Mouse (Mus musculus): ENCODE data around the gene Ppp2r1b.

Ppp2r1b gene

GRCm38 (mm10) chr9:50836097-50836496, 9.0 kb upstream of the Ppp2r1b start:
- no peak for DNase-seq (ENCODE audit: low spot score in 2 of 2)

DNA sequence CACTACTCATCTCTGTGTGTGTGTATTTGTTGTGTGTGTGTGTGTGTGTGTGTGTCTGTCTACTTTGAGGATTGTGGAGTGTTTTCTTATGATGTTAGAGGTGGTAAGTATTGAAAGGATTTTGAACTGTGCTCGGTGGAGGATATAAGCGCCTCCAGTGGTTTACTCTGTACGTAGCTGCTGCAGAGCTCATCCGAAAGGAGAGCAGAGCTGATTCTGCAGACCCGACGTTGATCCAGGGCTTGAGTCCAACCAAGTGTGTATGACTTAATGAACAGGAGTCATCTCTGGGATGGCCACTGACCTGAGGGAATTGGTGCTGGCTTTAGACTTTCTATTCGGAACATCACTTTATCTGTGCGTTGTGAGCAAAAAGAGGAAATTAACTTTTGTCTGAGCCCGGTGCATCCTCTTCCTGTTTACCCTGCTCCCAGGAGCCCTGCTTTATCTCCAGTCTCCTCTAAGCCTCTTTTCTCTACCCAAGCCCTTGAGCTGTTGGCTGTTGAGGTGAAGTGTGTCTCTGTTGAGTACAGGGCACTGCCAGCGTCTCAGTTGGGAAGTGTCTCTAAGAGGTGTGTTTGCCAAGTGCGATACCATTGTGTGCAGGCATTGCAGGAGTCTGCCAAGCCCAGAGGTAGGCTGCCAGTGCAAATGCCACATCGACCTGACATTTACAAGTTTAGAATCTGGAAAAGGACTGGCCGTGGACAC, 3.9 kb upstream of the Ppp2r1b start:
- DNase-seq (ENCODE audit: low spot score in 2 of 2), result no peak

- DNase-seq (ENCODE audit: low spot score in 2 of 2), result no peak
Measured at GRCm38 (mm10) chr9:50845547-50845946, 446 bp downstream of the Ppp2r1b start.

GRCm38 (mm10) chr9:50847133-50847532, 2.0 kb downstream of the Ppp2r1b start:
- DNase-seq (ENCODE audit: low spot score in 2 of 2), result no peak

GRCm38 (mm10) chr9:50847606-50848368, 2.7 kb downstream of the Ppp2r1b start:
- no peak for DNase-seq (ENCODE audit: low spot score in 2 of 2)

GRCm38 (mm10) chr9:50848821-50849220, 3.7 kb downstream of the Ppp2r1b start:
- no peak for DNase-seq (ENCODE audit: low spot score in 2 of 2)

DNA sequence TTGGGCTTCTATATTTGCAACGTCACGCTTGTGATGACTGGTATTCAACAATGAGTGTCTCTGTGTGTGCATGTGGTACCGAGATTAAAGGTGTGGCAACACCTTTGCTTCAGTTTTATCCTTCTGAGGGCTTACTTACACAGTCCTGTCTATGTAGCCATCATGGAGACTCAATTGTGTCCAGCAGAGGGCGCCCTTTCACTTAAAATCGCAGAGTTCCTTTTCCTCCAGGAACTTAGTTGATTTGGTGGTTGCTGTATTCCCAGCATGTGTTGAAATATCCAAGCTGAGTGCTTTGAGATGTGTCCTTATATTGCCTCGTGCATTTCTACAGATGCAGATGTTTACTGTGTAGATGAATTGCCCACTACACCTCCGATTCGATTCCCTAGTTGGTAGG, 4.1 kb downstream of the Ppp2r1b start:
- peak; percentile 62 to 96 for DNase-seq (ENCODE audit: low spot score in 2 of 2)

GRCm38 (mm10) chr9:50849755-50850154, 4.7 kb downstream of the Ppp2r1b start:
- DNase-seq (ENCODE audit: low spot score in 2 of 2), result no peak

GRCm38 (mm10) chr9:50850271-50850670, 5.2 kb downstream of the Ppp2r1b start:
- DNase-seq (ENCODE audit: low spot score in 2 of 2), result no peak

DNA sequence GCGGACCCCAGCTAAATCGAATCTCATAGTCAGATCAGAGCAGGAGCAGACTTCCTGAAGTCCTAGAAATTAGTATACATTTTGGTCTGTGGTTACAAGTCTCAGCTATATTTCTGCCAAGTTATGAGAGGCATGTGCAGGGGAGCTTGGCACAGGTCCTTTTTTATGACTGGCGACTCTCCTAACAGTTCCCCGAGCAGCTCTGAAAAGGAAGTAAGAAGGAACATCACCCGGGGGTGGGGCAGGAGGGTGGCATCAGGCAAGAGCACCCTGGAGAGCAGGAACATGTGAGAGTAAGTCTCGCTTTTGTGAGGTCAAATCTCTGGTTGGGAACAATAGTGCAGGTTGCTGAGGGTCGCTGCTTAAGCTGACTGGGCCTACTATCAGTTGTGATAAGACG, 5.6 kb downstream of the Ppp2r1b start:
- DNase-seq (ENCODE audit: low spot score in 2 of 2), result peak in 1 of 2 experiments; percentile 42

GRCm38 (mm10) chr9:50852634-50853349, 7.7 kb downstream of the Ppp2r1b start:
- no peak for DNase-seq (ENCODE audit: low spot score in 2 of 2)

DNA sequence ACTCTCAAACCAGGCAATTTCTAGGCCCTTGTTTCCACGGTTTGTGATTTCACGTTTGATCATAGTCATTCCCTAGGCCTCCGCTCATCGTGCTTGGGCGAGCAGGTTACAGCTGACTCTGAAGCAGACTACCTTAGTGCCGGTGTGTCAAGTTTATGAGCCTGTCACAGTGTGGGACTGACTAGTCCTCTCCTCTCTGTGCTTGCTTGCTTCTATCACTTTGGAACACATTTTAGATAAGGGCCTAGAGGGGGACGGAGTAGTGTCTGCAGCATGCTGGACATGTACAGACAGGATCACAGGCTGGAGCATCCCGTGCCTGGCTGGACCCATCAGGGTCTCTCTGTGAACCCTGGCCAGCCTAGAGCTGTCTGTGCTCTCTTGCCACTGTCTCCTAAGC, 9.3 kb downstream of the Ppp2r1b start:
- DNase-seq (ENCODE audit: low spot score in 2 of 2), result no peak

DNA sequence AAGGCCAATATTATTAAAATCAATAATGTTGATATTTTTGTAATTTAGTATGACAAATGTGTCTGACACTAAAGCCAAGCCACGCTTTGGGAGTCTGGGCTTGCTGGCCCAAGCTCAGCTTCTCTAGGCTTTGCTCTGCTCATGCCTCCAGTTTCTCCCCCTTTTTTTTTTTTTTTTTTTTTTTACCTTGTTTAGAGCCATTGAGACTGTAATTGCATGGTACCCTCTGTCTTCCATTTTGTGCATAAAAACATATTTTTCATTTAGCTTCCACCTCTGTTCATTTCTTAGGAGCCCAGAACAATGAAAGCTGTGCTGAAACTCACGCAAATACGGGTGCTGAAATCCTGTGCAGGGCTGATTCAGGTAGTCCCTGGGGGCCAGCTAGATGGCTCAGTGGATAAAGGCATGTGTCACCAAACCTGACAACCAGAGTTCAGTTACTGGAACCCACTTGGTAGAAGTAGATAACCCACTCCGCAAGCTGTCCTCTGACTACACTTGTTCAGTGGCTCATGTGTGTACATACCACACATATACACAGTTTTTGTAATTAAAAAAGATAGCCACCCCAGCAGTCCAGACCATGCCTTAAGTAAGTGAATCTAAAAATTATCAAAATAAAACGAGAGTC, 10.1 kb downstream of the Ppp2r1b start:
- no peak for DNase-seq (ENCODE audit: low spot score in 2 of 2)

DNA sequence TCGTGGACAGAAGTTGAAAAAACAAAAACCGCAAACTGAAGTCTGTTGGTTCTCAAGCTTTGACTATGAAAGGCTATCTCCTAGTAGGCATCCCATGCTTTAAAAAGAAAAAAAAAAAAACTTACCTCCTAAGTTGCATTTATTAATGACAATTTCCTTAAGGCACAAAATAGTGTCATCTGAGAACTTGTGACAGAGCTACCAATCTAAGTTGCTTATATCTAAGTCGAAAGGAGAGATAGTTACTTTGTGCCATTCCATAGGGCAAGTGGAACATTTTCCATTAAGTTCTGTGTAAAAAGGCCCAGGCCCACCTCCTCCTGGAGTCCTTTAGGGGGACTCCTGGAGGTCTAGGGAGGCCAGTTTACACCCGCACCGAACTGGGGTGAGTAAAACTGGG, 10.7 kb downstream of the Ppp2r1b start:
- no peak for DNase-seq (ENCODE audit: low spot score in 2 of 2)

DNA sequence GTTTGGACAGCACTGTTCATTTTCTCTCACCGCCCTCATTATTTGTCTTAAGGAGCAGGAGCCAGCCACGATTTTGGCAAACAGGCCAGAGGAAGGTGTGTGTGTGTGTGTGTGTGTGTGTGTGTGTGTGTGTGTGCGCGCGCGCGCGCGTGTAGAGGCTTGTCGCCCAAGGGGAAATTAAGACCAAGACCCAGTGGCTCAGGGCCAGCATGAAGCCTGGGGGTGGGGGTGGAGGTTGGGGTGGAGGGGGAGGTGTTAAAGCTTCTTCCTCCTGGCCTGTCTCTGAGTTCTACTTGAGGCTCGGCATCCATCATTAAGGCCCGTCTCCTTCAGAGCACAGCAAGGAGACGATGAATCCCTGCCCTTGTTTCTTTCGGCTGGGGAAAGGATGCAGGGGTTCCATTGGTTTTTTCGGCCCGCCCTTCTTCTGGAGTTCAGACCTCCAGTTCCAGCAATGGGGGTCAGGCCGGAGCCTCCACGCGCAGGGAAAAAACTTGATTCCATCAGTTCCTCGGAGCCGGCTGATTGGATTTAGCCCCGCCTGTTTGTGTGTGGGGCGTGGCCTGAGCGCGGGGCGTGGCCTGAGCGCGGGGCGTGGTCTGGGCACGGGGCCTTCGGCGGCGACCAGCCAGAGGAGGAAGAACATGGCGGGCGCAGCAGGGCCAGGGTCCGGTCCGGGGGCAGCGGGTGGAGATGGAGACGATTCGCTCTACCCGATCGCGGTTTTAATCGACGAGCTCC, 11.4 kb downstream of the Ppp2r1b start:
- DNase-seq (ENCODE audit: low spot score in 2 of 2), result peak; percentile 65 to 91

- no peak for DNase-seq (ENCODE audit: low spot score in 2 of 2)
Measured at GRCm38 (mm10) chr9:50857082-50857641, 12.1 kb downstream of the Ppp2r1b start.

DNA sequence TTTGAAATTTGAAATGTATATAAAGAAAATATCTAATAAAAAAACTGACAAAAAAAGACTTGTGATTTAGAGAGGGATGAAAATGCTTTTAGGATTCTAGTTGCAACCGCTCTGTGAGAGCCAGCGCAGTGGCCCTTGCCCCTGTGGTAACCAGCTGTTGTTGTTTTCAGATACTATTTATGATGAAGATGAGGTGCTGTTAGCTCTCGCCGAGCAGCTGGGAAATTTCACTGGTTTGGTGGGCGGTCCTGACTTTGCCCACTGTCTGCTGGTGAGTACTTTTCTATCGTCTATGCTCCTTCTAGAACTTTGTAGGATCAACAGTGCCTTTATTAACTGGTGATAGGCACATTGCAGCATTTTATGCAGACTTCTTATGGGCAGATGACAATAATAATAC, 13.6 kb downstream of the Ppp2r1b start:
- no peak for DNase-seq (ENCODE audit: low spot score in 2 of 2)

- peak in 1 of 2 experiments; percentile 49 for DNase-seq (ENCODE audit: low spot score in 2 of 2)
Measured at GRCm38 (mm10) chr9:50861119-50861839, 16.2 kb downstream of the Ppp2r1b start.

GRCm38 (mm10) chr9:50863824-50864223, 18.7 kb downstream of the Ppp2r1b start:
- DNase-seq (ENCODE audit: low spot score in 2 of 2), result no peak

- DNase-seq (ENCODE audit: low spot score in 2 of 2), result no peak
Measured at GRCm38 (mm10) chr9:50864877-50865276, 19.8 kb downstream of the Ppp2r1b start.

Measured in left cerebral cortex, adult 9 months (tissue).